Mouse (Mus musculus) CH12.LX (cell line): ENCODE results near the gene Anapc15. TPM values are rescaled to one million over a fixed set of nuclear protein-coding genes. Genes with fewer than 3 reads are reported as not detected.
A peak's percentile ranks its signal among the peaks of the same experiment; 100 is the strongest.

Source experiments
- DNase-seq: peaks from one replicate; pipeline ENCODE4 v3.0.0-alpha.2; 2013; ENCODE audit errors: extremely low read depth
- H3K27ac ChIP-seq: 2 replicates; pipeline ENCODE4 v1.5.1; 2012; ENCODE audit warnings: low read depth, mild to moderate bottlenecking, control low read depth, moderate library complexity; ENCODE audit not compliant: insufficient read depth
- H3K27me3 ChIP-seq: replicated peaks from 2 replicates; pipeline ENCODE3; 2012; ENCODE audit warnings: inconsistent platforms
- H3K36me3 ChIP-seq, 2 experiments: replicated peaks in 1 of 2; 2 replicates each; pipeline versions ENCODE3 to v1.6.1; 2012; ENCODE audit warnings: inconsistent platforms in 1 of 2, low read length in 1 of 2, mild to moderate bottlenecking in 1 of 2, mixed read lengths in 1 of 2, moderate library complexity in 1 of 2; ENCODE audit not compliant: control insufficient read depth in 1 of 2, insufficient read depth in 1 of 2
- H3K4me1 ChIP-seq, 2 experiments: 2 replicates each; pipeline ENCODE4 v1.6.1; 2012; ENCODE audit warnings: inconsistent platforms in 1 of 2, moderate library complexity in 1 of 2; ENCODE audit not compliant: insufficient read depth in 2 of 2, control insufficient read depth in 1 of 2
- H3K4me2 ChIP-seq: 2 replicates; pipeline ENCODE4 v1.6.1; 2012; ENCODE audit warnings: low read depth, mild to moderate bottlenecking, control low read depth; ENCODE audit not compliant: poor library complexity, insufficient read depth, severe bottlenecking
- H3K4me3 ChIP-seq, 3 experiments: fragments of 150-350 bp in 1 of 3; sonication (generic) in 1 of 3; replicated peaks in 1 of 3; 2 replicates each; pipeline versions ENCODE3 to v1.5.1; 2011 to 2012; ENCODE audit warnings: low read depth in 2 of 3, low read length in 2 of 3, mild to moderate bottlenecking in 2 of 3, moderate library complexity in 2 of 3, control low read depth in 1 of 3, improper control_type of control experiment in 1 of 3, inconsistent platforms in 1 of 3, mixed read lengths in 1 of 3; ENCODE audit not compliant: poor library complexity in 1 of 3
- H3K79me2 ChIP-seq: replicated peaks from 2 replicates; pipeline ENCODE4 v1.6.1; 2012; ENCODE audit warnings: mild to moderate bottlenecking, moderate library complexity; ENCODE audit not compliant: control insufficient read depth, poor library complexity, insufficient read depth, severe bottlenecking; ENCODE audit errors: extremely low read depth
- H3K9ac ChIP-seq: 2 replicates; pipeline ENCODE4 v1.6.1; 2012; ENCODE audit warnings: low read depth, mild to moderate bottlenecking, control low read depth, moderate library complexity; ENCODE audit not compliant: insufficient read depth
- H3K9me3 ChIP-seq: replicated peaks from 2 replicates; pipeline ENCODE3; 2012; ENCODE audit warnings: low read length, inconsistent platforms, mixed read lengths
- CHD1 ChIP-seq: IDR thresholded peaks from 2 replicates; pipeline ENCODE4 v1.6.1; 2012; ENCODE audit warnings: low read depth, low read length, improper control_type of control experiment, inconsistent platforms
- CHD2 ChIP-seq: IDR thresholded peaks from 2 replicates; pipeline ENCODE4 v1.6.1; 2011; ENCODE audit warnings: low read length, improper control_type of control experiment
- ELF1 ChIP-seq: IDR thresholded peaks from 2 replicates; pipeline ENCODE4 v1.6.1; 2014; ENCODE audit warnings: low read depth, mild to moderate bottlenecking, inconsistent platforms, low read length, improper control_type of control experiment
- EP300 ChIP-seq: IDR thresholded peaks from 2 replicates; pipeline ENCODE4 v1.6.1; 2011; ENCODE audit warnings: low read length, improper control_type of control experiment
- ETS1 ChIP-seq: conservative IDR thresholded peaks from 2 replicates; pipeline ENCODE4 v1.6.1; 2012; ENCODE audit warnings: low read depth, mild to moderate bottlenecking, inconsistent platforms, low read length, improper control_type of control experiment, moderate library complexity
- GABPA ChIP-seq: IDR thresholded peaks from 2 replicates; pipeline ENCODE4 v1.6.1; 2012; ENCODE audit warnings: low read depth, low read length, improper control_type of control experiment, inconsistent platforms; ENCODE audit not compliant: insufficient replicate concordance
- HCFC1 ChIP-seq: IDR thresholded peaks from 2 replicates; pipeline ENCODE4 v1.6.1; 2012; ENCODE audit warnings: low read depth, mild to moderate bottlenecking, inconsistent platforms, low read length, improper control_type of control experiment
- IRF4 ChIP-seq: IDR thresholded peaks from 2 replicates; pipeline ENCODE4 v1.6.1; 2014; ENCODE audit warnings: low read depth, mild to moderate bottlenecking, inconsistent platforms, low read length, improper control_type of control experiment
- JUN ChIP-seq: IDR thresholded peaks from 2 replicates; pipeline ENCODE4 v1.6.1; 2011; ENCODE audit warnings: low read depth, mild to moderate bottlenecking, low read length, improper control_type of control experiment, moderate library complexity; ENCODE audit not compliant: insufficient read depth
- MAFK ChIP-seq: IDR thresholded peaks from 2 replicates; pipeline ENCODE4 v1.6.1; 2011; ENCODE audit warnings: low read length, improper control_type of control experiment; ENCODE audit not compliant: insufficient replicate concordance
- MAZ ChIP-seq: IDR thresholded peaks from 2 replicates; pipeline ENCODE4 v1.6.1; 2012; ENCODE audit warnings: low read depth, mild to moderate bottlenecking, inconsistent platforms, low read length, improper control_type of control experiment, moderate library complexity
- MEF2A ChIP-seq: IDR thresholded peaks from 2 replicates; pipeline ENCODE4 v1.6.1; 2014; ENCODE audit warnings: low read depth, mild to moderate bottlenecking, inconsistent platforms, low read length, improper control_type of control experiment, borderline replicate concordance
- MXI1 ChIP-seq: IDR thresholded peaks from 2 replicates; pipeline ENCODE4 v1.6.1; 2011; ENCODE audit warnings: mild to moderate bottlenecking, low read depth, low read length, improper control_type of control experiment
- MYC ChIP-seq: IDR thresholded peaks from 2 replicates; pipeline ENCODE4 v1.6.1; 2011; ENCODE audit warnings: low read depth, mild to moderate bottlenecking, improper control_type of control experiment, low read length
- NELFE ChIP-seq: IDR thresholded peaks from 2 replicates; pipeline ENCODE4 v1.6.1; 2011; ENCODE audit warnings: low read depth, low read length, improper control_type of control experiment
- NRF1 ChIP-seq: IDR thresholded peaks from 2 replicates; pipeline ENCODE4 v1.6.1; 2014; ENCODE audit warnings: low read depth, mild to moderate bottlenecking, inconsistent platforms, low read length, improper control_type of control experiment, moderate library complexity
- POLR2A ChIP-seq: IDR thresholded peaks from 2 replicates; pipeline ENCODE4 v1.6.1; 2011; ENCODE audit warnings: low read depth, mild to moderate bottlenecking, improper control_type of control experiment, low read length
- RAD21 ChIP-seq: IDR thresholded peaks from 2 replicates; pipeline ENCODE4 v1.6.1; 2011; ENCODE audit warnings: low read depth, mild to moderate bottlenecking, low read length, improper control_type of control experiment, moderate library complexity
- SIN3A ChIP-seq: IDR thresholded peaks from 2 replicates; pipeline ENCODE4 v1.6.1; 2012; ENCODE audit warnings: low read length, improper control_type of control experiment, inconsistent platforms
- TBP ChIP-seq: conservative IDR thresholded peaks from 2 replicates; pipeline ENCODE4 v1.6.1; 2011; ENCODE audit warnings: low read depth, low read length, improper control_type of control experiment
- USF1 ChIP-seq: IDR thresholded peaks from 2 replicates; pipeline ENCODE4 v1.6.1; 2014; ENCODE audit warnings: low read depth, mild to moderate bottlenecking, inconsistent platforms, low read length, improper control_type of control experiment
- ZMIZ1 ChIP-seq: IDR thresholded peaks from 2 replicates; pipeline ENCODE4 v1.6.1; 2012; ENCODE audit warnings: low read depth, mild to moderate bottlenecking, inconsistent platforms, low read length, improper control_type of control experiment
- dilution Hi-C: fragments of 300-500 bp; cut with MboI; formaldehyde crosslinking; loops from 2 replicates; pipeline ENCODE4 v1.14.3; 2020; ENCODE audit warnings: low sequenced_read_pairs; ENCODE audit not compliant: extremely low pct_unique_long_range_greater_than_20kb, extremely low pct_ligation_motif_present
- in situ Hi-C: fragments of 300-500 bp; cut with MboI; formaldehyde crosslinking; loops from 3 replicates; pipeline ENCODE4 v1.14.3; 2019; ENCODE audit warnings: low sequenced_read_pairs, low pct_ligation_motif_present, low pct_unique_long_range_greater_than_20kb, mixed read lengths
- polyA plus RNA-seq: library from polyadenylated mRNA; unstranded; fragments of >175 nt; gene quantifications from 2 replicates; pipeline ENCODE4 v1.2.1, GENCODE M21; 2012; ENCODE audit warnings: low read depth; ENCODE audit not compliant: insufficient read length
- total RNA-seq, 2 experiments: library from RNA; depleted of rRNA; stranded (reverse); fragments of 300-350 nt in 1 of 2; fragments of >200 nt in 1 of 2; gene quantifications; 2 replicates each; pipeline ENCODE4 v1.2.3; 2012 to 2014

Anapc15 gene
- total and polyA plus RNA-seq, 3 experiments, result 69.1 to 97.1 (median 90.6) TPM

DNA sequence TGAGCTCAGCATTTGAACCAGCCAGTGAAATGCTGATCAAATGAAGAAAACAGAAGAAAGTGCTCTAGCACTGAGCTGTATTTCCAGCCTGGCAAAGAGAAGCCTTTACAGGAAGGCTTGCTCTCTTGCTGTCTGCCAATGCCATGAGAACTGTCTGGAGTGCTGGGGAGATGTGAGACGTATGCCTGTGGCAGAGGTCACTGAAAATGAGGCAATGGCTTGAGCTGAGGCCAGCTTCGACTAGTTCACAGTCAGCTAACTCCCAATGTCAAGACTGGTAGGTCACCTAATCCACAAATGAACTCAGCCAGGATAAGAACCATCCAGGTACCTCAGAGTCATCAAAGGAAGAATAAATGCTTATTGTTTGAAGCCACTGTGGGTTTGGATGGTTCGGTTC, 64.6 kb downstream of the Anapc15 start:
- dilution Hi-C loops (no loop called here), in situ Hi-C loops (no loop called here)
- no peak overlapping the region for H3K4me2 ChIP-seq
- no peaks in the 10 kb centered on the region for H3K27me3 ChIP-seq
- no peak overlapping the region for H3K27ac ChIP-seq
- H3K4me3 ChIP-seq, result no peak overlapping the region
- no peak overlapping the region for H3K9ac ChIP-seq
- H3K4me1 ChIP-seq, result peaks cover 3 to 13% of the 10 kb centered on the region in 2 experiments; a peak in 3 of 4 replicates
- peaks cover 3% of the 10 kb centered on the region for H3K9me3 ChIP-seq
- TF ChIP-seq POLR2A, result no peak
- TF ChIP-seq MAFK, result no peak
- no peak for TF ChIP-seq HCFC1
- TF ChIP-seq RAD21, result no peak
- no peak for TF ChIP-seq TBP
- no peak for TF ChIP-seq NRF1
- no peak for TF ChIP-seq SIN3A
- no peak for TF ChIP-seq MYC
- no peak for TF ChIP-seq MAZ
- TF ChIP-seq MEF2A, result no peak
- no peak for TF ChIP-seq CHD2
- TF ChIP-seq EP300, result no peak
- no peak for TF ChIP-seq USF1
- no peak for TF ChIP-seq CHD1
- no peak for TF ChIP-seq NELFE
- TF ChIP-seq ELF1, result no peak
- no peak for TF ChIP-seq GABPA
- TF ChIP-seq ETS1, result no peak
- TF ChIP-seq JUN, result no peak
- no peak for TF ChIP-seq MXI1
- peaks cover 6% of the 10 kb centered on the region; the same call in 1 of the 2 replicates for H3K79me2 ChIP-seq
- DNase-seq, result no peak
- H3K36me3 ChIP-seq, result peaks cover 0 to 15% of the 10 kb centered on the region in 2 experiments

DNA sequence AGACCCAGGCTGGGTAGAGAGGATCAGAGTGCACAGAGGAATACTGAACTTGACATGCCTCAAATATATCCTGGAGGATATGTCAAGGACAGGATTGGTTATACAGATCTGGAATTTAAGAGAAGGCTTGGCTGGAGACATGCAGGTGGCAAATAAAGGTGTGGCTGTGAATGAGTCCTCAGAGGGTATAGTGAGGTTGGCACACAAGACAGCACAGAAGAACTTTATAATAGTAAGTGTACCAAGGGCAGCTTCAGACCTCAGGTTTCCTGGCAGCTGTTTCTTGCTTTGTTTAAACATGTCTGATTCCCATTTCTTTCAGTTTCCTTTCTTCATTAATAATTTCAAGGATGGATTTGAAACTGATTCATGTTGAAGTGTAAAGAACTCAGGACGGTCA, 69.0 kb downstream of the Anapc15 start:
- H3K36me3 ChIP-seq, result peaks cover 0 to 16% of the 10 kb centered on the region in 2 experiments
- TF ChIP-seq IRF4, result no peak
- TF ChIP-seq ZMIZ1, result no peak
- no peak for TF ChIP-seq EP300
- TF ChIP-seq, all 38 proteins: peak for 0
- DNase-seq, result no peak
- H3K27ac ChIP-seq, result no peak overlapping the region
- H3K27me3 ChIP-seq, result no peaks in the 10 kb centered on the region
- H3K4me3 ChIP-seq, result peak overlapping the region in 2 of 3 experiments; percentile 70 to 81
- dilution Hi-C loops (no loop called here), in situ Hi-C loops (no loop called here)
- H3K4me2 ChIP-seq, result peak overlapping the region; percentile 55
- H3K4me1 ChIP-seq, result peaks cover 5 to 30% of the 10 kb centered on the region in 2 experiments
- H3K9ac ChIP-seq, result peak overlapping the region; percentile 95; the same call in 1 of the 2 replicates
- H3K79me2 ChIP-seq, result peaks cover 30% of the 10 kb centered on the region
- H3K9me3 ChIP-seq, result no peaks in the 10 kb centered on the region
